Mouse (Mus musculus): ENCODE measurements around the gene Wdr90.

DNA sequence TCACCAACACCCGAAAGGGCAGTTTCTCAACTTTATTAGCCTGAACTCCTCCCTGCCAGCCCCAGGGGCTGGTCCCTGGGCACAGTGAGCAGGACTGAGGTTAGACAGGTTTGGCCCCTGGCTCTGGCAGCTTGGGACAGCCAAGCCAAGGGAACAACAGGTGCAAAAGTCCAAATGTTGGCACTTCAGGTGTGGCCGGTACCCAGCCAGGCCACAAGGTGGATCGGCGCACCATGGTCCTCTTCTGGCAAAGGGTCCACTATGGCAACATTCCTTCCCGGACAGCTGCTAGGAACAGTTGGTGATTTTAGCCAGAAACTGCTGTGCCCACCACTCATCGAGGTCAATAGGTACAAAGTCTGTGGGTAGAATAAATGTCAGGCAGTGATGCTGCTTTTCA is 2.4 kb upstream of the Wdr90 start:
- TF ChIP-seq HCFC1 (IDR thresholded peaks at IDR 0.05; ENCODE audit: borderline replicate concordance, insufficient read depth, low read length) (no peak), MAFK (IDR thresholded peaks at IDR 0.05; ENCODE audit: insufficient read depth, low read depth, low read length) (no peak)
